Mouse (Mus musculus) lung, postnatal 0 days (tissue): ENCODE results near the gene Ncaph2. TPM values are rescaled to one million over a fixed set of nuclear protein-coding genes. Genes with fewer than 3 reads are reported as not detected.
A peak's percentile ranks its signal among the peaks of the same experiment; 100 is the strongest.

Experiments
- ATAC-seq: fragments of 200-750 bp; cut with Nextera tagmentation; 2 replicates; pipeline ENCODE4 v1.8.0; 2017; ENCODE audit warnings: moderate library complexity
- DNase-seq: peaks from one replicate; pipeline ENCODE4 v3.0.0-alpha.2; 2016; ENCODE audit warnings: low spot score
- H3K27ac ChIP-seq: fragments of 300-500 bp; sonication (generic); 2 replicates; pipeline ENCODE4 v1.5.1; 2014; ENCODE audit warnings: antibody characterized with exemption, mild to moderate bottlenecking, low read length, mixed read lengths
- H3K27me3 ChIP-seq: fragments of 300-500 bp; sonication (generic); replicated peaks from 2 replicates; pipeline ENCODE4 v1.6.1; 2014; ENCODE audit warnings: low read length, mixed read lengths; ENCODE audit not compliant: insufficient read depth
- H3K36me3 ChIP-seq: fragments of 300-500 bp; sonication (generic); 2 replicates; pipeline ENCODE4 v1.6.1; 2014; ENCODE audit warnings: low read length, mixed read lengths; ENCODE audit not compliant: insufficient read depth
- H3K4me1 ChIP-seq: fragments of 300-500 bp; sonication (generic); 2 replicates; pipeline ENCODE4 v1.6.1; 2014; ENCODE audit warnings: antibody characterized with exemption, low read depth, low read length, mixed read lengths; ENCODE audit not compliant: insufficient read depth
- H3K4me2 ChIP-seq: fragments of 300-500 bp; sonication (generic); replicated peaks from 2 replicates; pipeline ENCODE4 v1.6.1; 2014; ENCODE audit warnings: low read depth, mild to moderate bottlenecking, low read length, moderate library complexity, mixed read lengths
- H3K4me3 ChIP-seq: fragments of 300-500 bp; sonication (generic); 2 replicates; pipeline ENCODE4 v1.5.1; 2014; ENCODE audit warnings: low read depth, low read length
- H3K9ac ChIP-seq: fragments of 300-500 bp; sonication (generic); replicated peaks from 2 replicates; pipeline ENCODE4 v1.6.1; 2014; ENCODE audit warnings: low read depth, mild to moderate bottlenecking
- H3K9me3 ChIP-seq: fragments of 300-500 bp; sonication (generic); 2 replicates; pipeline ENCODE4 v1.6.1; 2016; ENCODE audit warnings: low read length, mixed read lengths
- CTCF ChIP-seq: IDR thresholded peaks from 2 replicates; pipeline ENCODE4 v1.5.1; 2016; ENCODE audit warnings: antibody characterized with exemption, mild to moderate bottlenecking
- EP300 ChIP-seq: IDR thresholded peaks from 2 replicates; pipeline ENCODE4 v1.6.1; 2016; ENCODE audit warnings: antibody characterized with exemption, mild to moderate bottlenecking, control low read depth
- WGBS: fragments of 180-500 bp; shearing (Covaris S2); extraction: QIAGEN DNeasy Blood & Tissue Kit; methylation state at CpG from one replicate; pipeline ENCODE4 v1.1.7; 2014; 5-methylcytosine and 5-hydroxymethylcytosine counted together
- polyA plus RNA-seq: library from polyadenylated mRNA; unstranded; fragments of >200 nt; fragmentation: Nextera tagmentation; extraction: Ambion mirVana; gene quantifications from 2 replicates; pipeline ENCODE4 v1.2.1, GENCODE M21; 2015

The Ncaph2 gene
- polyA plus RNA-seq, 1 experiment from 2014 or later = 73.7 TPM

DNA sequence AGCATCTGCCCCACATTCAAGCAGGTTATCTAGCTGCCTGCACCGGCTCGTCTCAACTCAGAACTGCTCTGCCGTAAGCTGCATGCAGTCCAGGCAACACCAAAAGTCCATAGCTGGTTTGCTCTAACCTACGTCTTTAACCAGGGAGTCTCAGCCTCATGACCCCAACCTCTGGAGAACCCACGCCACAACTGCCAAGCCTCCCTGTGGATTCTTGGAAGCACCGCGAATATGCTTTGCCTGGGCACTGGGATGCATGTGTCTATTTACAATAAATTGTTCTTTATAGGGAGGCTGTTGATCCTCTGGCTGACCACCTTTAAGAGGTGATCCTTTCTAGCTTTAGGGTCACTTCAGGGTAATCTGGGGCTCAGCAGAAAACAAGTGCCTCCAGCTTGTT, 17.0 kb downstream of the Ncaph2 start:
- Histone ChIP-seq H3K36me3 (peaks cover 34% of the 10 kb centered on the region), H3K9ac (no peak overlapping the region), H3K9me3 (no peaks in the 10 kb centered on the region), H3K4me3 (no peak overlapping the region), H3K4me1 (peaks cover 8% of the 10 kb centered on the region), H3K27me3 (peaks cover 13% of the 10 kb centered on the region), H3K27ac (no peak overlapping the region), H3K4me2 (no peak overlapping the region)
- no peak for TF ChIP-seq CTCF
- TF ChIP-seq EP300 = no peak
- no peak for ATAC-seq
- no peak for DNase-seq
- WGBS = 83% methylated on average over 7 of the region's 7 CpGs

DNA sequence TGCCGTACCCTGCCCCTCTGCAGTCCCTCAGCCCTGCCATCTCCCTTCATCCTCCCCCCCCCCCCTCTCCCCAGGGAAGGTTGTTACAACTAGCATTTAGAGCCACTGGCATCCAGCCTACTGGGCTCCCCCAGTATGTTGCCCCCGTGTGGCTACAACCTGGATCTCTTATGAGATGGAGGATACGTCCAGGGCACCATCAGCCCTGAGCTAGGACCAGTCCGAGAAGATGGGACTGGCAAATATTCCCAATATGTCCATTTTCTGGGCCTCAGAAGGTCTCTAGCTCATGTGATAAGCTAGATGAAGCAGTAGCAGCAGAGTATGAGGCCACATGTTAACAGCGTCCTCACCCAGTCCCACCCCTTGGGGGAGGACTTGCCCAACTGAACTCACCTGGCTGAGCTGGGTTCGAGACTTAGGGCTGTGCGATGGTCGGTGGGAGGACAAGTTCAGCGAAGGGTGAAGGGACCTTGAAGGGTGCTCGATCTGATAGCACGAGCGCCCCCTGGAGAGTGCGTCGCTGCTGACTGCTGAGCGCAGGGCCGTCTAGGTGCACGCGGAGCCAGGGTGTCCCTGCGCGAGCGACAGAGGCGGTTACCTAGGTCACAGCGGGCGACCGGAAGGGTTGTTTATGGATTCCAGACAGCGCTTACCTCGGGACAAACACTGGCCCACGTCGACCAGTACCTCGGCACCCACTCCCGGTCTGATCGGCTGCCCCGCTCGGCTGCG, 17.7 kb downstream of the Ncaph2 start:
- ATAC-seq (peak; percentile 92), DNase-seq (peak; percentile 90)
- Histone ChIP-seq H3K9me3 (no peaks in the 10 kb centered on the region), H3K4me2 (peak overlapping the region; percentile 85), H3K27me3 (peaks cover 20% of the 10 kb centered on the region), H3K4me1 (peaks cover 8% of the 10 kb centered on the region), H3K9ac (peak overlapping the region; percentile 56), H3K4me3 (peak overlapping the region; percentile 68), H3K27ac (peak overlapping the region; percentile 88), H3K36me3 (peaks cover 27% of the 10 kb centered on the region)
- 1% methylated on average over 35 of the region's 35 CpGs for WGBS
- TF ChIP-seq CTCF (peak; percentile 81), EP300 (no peak)

DNA sequence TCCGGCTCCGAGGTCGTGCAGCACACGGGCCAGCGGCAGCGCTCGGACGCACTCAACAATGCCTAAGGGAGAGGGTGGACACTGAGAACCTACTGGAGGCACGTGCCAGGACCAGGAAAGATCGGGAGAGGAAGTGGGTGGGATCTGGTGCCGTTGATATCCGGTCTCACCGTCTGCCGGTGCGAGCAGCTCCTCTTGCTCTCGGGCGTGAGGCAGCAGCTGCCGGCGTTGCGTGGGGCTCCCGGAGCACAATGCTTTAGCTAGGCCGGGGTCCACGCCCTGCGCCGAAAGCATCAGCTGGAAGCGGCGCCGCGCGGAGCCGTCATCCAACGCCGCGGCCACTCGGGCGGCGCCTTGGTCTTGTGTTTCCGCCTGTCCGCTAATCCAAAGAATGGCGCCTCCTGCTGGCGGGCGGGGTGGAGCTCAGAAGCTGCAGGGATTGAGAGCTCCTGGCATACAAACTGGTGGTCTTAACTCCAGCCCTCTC, 18.3 kb downstream of the Ncaph2 start, which contains the start of gene Sco2:
Sco2 (minus strand) TSS at position 85 of the 487 bp plus-strand sequence.
- Histone ChIP-seq H3K27ac (peak within 1 kb of the TSS; percentile 88), H3K4me1 (peaks cover 8% of the 10 kb centered on the region), H3K9ac (peak within 1 kb of the TSS; percentile 56), H3K27me3 (peaks cover 25% of the 10 kb centered on the region), H3K9me3 (no peaks in the 10 kb centered on the region), H3K4me3 (peak within 1 kb of the TSS; percentile 68), H3K36me3 (peaks cover 23% of the 10 kb centered on the region), H3K4me2 (peak within 1 kb of the TSS; percentile 85)
- TF ChIP-seq CTCF (peak; percentile 83), EP300 (no peak)
- 3% methylated on average over 37 of the region's 42 CpGs for WGBS
- ATAC-seq (peak; percentile 88), DNase-seq (peak; percentile 93)

DNA sequence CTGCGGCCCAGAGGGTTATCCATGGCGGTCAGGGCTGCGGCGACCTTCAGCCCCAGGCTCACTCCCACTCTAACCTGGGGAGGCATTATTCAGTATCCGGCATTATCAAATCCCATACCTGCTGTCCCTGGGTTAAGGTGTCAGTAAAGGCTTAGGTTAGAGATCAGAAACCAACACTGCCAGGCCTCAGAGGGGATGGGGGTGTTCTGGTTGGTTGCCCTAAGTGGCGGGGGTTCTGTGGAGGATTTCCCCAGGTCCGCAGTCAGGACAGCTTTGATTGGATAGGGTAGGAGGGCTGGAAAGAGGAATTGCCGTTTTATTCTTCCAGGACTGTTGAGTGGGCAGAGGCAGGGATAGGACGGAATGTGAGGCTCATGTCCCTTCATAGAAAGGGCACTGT, 18.8 kb downstream of the Ncaph2 start:
- H3K27me3 ChIP-seq = peaks cover 30% of the 10 kb centered on the region
- TF ChIP-seq EP300 = no peak
- no peak for TF ChIP-seq CTCF
- no peaks in the 10 kb centered on the region for H3K9me3 ChIP-seq
- H3K27ac ChIP-seq = no peak overlapping the region
- DNase-seq (no peak), ATAC-seq (no peak)
- peak overlapping the region; percentile 56; the same call in 1 of the 2 replicates for H3K9ac ChIP-seq
- H3K4me1 ChIP-seq = peaks cover 8% of the 10 kb centered on the region
- H3K4me2 ChIP-seq = peak overlapping the region; percentile 85
- 46% methylated on average over 9 of the region's 9 CpGs for WGBS
- peak overlapping the region; percentile 68 for H3K4me3 ChIP-seq
- H3K36me3 ChIP-seq = peaks cover 22% of the 10 kb centered on the region

DNA sequence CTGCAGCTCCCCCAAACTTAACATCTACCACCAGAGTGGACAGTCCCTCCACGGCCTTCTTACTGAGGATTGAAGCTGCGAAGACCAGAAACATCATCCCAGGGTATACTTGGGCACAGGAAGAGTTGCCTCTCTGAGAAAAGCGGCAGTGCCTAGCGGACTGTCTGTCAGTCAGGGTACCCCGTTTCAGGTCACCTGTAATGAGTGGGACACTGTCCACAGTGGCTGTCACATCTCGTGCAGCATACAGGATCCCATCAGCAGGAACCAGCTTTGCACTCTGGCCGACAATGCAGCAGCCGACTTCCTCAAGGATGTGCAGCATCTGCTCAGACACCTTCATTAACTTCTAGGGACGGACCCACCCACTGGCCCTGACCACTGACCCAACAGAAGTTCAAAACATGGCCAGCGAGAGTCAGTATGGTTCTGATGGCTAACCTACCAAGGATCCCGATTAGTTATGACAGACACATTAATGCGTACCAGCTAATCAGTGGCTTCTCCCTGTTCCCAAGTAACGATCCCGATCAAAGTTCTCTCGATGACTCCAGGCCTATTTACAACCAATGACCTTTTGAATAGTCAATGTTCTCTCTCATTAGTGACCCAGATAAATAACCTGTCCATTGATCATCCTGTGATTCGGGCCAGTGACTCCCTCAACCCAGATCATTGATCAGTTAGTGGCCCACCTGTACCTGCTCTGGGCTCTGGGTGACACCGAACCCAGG, 19.4 kb downstream of the Ncaph2 start:
- 90% methylated on average over 17 of the region's 17 CpGs for WGBS
- Histone ChIP-seq H3K27me3 (peaks cover 32% of the 10 kb centered on the region), H3K4me2 (no peak overlapping the region), H3K9me3 (no peaks in the 10 kb centered on the region), H3K4me3 (no peak overlapping the region), H3K9ac (no peak overlapping the region), H3K4me1 (peaks cover 8% of the 10 kb centered on the region), H3K27ac (no peak overlapping the region), H3K36me3 (peaks cover 16% of the 10 kb centered on the region)
- ATAC-seq (no peak), DNase-seq (no peak)
- TF ChIP-seq CTCF = no peak
- TF ChIP-seq EP300 = no peak

DNA sequence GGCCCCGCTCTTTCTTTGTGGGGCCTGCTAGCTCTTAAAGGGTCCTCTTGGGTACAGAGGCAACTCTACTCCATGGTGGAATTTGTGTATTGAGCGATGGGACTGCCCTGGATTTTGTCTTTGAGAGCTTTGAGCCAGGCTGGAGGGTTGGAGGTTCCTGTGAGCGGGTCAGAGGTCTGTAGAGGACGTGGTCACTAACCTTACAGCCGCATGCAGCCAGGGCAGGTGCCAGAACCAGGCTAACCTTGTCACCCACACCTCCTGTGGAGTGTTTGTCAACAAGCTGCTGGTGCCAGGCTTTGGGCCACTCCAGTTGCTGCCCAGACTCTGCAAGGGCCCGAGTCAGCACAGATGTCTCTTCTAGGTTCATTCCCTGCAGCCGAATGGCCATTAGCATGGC, 20.5 kb downstream of the Ncaph2 start:
- H3K4me2 ChIP-seq = no peak overlapping the region
- no peak overlapping the region for H3K27ac ChIP-seq
- peaks cover 8% of the 10 kb centered on the region; the same call in 1 of the 2 replicates for H3K36me3 ChIP-seq
- peaks cover 32% of the 10 kb centered on the region for H3K27me3 ChIP-seq
- no peaks in the 10 kb centered on the region for H3K9me3 ChIP-seq
- no peak for DNase-seq
- H3K4me3 ChIP-seq = no peak overlapping the region
- ATAC-seq = no peak
- H3K9ac ChIP-seq = no peak overlapping the region
- peaks cover 8% of the 10 kb centered on the region for H3K4me1 ChIP-seq
- no peak for TF ChIP-seq EP300
- TF ChIP-seq CTCF = no peak
- 74% methylated on average over 7 of the region's 7 CpGs for WGBS
